Mouse (Mus musculus) brown adipose tissue, adult 24 weeks (tissue): ENCODE measurements around the gene Nrip1. TPM values are rescaled to one million over a fixed set of nuclear protein-coding genes. Genes with fewer than 3 reads are reported as not detected.

Experiments
- H3K27ac ChIP-seq: fragments of 200-500 bp; replicated peaks from 2 replicates; pipeline ENCODE4 v1.5.1; 2012; ENCODE audit warnings: low read depth, mild to moderate bottlenecking, low read length
- H3K4me1 ChIP-seq: fragments of 200-500 bp; 2 replicates; pipeline ENCODE4 v1.6.1; 2012; ENCODE audit warnings: low read length, mixed read lengths; ENCODE audit not compliant: control insufficient read depth, insufficient read depth, insufficient read length
- H3K4me3 ChIP-seq: fragments of 200-500 bp; 2 replicates; pipeline ENCODE4 v1.5.1; 2012; ENCODE audit warnings: low read depth, mild to moderate bottlenecking, low read length, moderate library complexity; ENCODE audit not compliant: insufficient read depth
- polyA plus RNA-seq: library from polyadenylated mRNA; stranded (reverse); fragments of >200 nt; gene quantifications from 2 replicates; pipeline ENCODE4 v1.2.4, GENCODE M21; 2012; ENCODE audit not compliant: missing spikeins, insufficient read depth, insufficient read length

Nrip1 gene
- polyA plus RNA-seq, 1 experiment = 9.4 TPM

GRCm38 (mm10) chr16:76319364-76320117 is 54.1 kb downstream of the Nrip1 start:
- H3K27ac ChIP-seq = no peak overlapping the region
- no peak overlapping the region for H3K4me3 ChIP-seq
- H3K4me1 ChIP-seq = peaks cover 15% of the 10 kb centered on the region; the same call in 1 of the 2 replicates

GRCm38 (mm10) chr16:76318331-76318922 is 55.2 kb downstream of the Nrip1 start:
- Histone ChIP-seq H3K27ac (no peak overlapping the region), H3K4me1 (peaks cover 11% of the 10 kb centered on the region; the same call in 1 of the 2 replicates), H3K4me3 (no peak overlapping the region)

GRCm38 (mm10) chr16:76316940-76317822 is 56.4 kb downstream of the Nrip1 start:
- H3K4me3 ChIP-seq = no peak overlapping the region
- H3K4me1 ChIP-seq = peaks cover 7% of the 10 kb centered on the region; the same call in 1 of the 2 replicates
- H3K27ac ChIP-seq = no peak overlapping the region

GRCm38 (mm10) chr16:76315642-76316041 is 58.0 kb downstream of the Nrip1 start:
- Histone ChIP-seq H3K4me3 (no peak overlapping the region), H3K4me1 (peaks cover 2% of the 10 kb centered on the region; the same call in 1 of the 2 replicates), H3K27ac (no peak overlapping the region)

GRCm38 (mm10) chr16:76314013-76314950 is 59.3 kb downstream of the Nrip1 start:
- no peak overlapping the region for H3K4me3 ChIP-seq
- peaks cover 2% of the 10 kb centered on the region; the same call in 1 of the 2 replicates for H3K4me1 ChIP-seq
- no peak overlapping the region for H3K27ac ChIP-seq

- Histone ChIP-seq H3K4me1 (no peaks in the 10 kb centered on the region), H3K27ac (no peak overlapping the region), H3K4me3 (no peak overlapping the region)
Measured at GRCm38 (mm10) chr16:76312887-76313420, 60.7 kb downstream of the Nrip1 start.

GRCm38 (mm10) chr16:76310791-76311190 is 62.8 kb downstream of the Nrip1 start:
- no peak overlapping the region for H3K27ac ChIP-seq
- no peak overlapping the region for H3K4me3 ChIP-seq
- H3K4me1 ChIP-seq = no peaks in the 10 kb centered on the region

GRCm38 (mm10) chr16:76310286-76310685 is 63.3 kb downstream of the Nrip1 start:
- Histone ChIP-seq H3K4me1 (no peaks in the 10 kb centered on the region), H3K4me3 (no peak overlapping the region), H3K27ac (no peak overlapping the region)

GRCm38 (mm10) chr16:76309280-76309679 is 64.3 kb downstream of the Nrip1 start:
- Histone ChIP-seq H3K4me1 (peaks cover 1% of the 10 kb centered on the region), H3K4me3 (no peak overlapping the region), H3K27ac (no peak overlapping the region)

GRCm38 (mm10) chr16:76307039-76307438 is 66.6 kb downstream of the Nrip1 start:
- no peak overlapping the region for H3K27ac ChIP-seq
- no peak overlapping the region for H3K4me3 ChIP-seq
- H3K4me1 ChIP-seq = peaks cover 4% of the 10 kb centered on the region

- H3K4me3 ChIP-seq = no peak overlapping the region
Measured at GRCm38 (mm10) chr16:76306446-76306845, 67.2 kb downstream of the Nrip1 start.

GRCm38 (mm10) chr16:76303436-76303835 is 70.2 kb downstream of the Nrip1 start:
- H3K27ac ChIP-seq = no peak overlapping the region
- H3K4me1 ChIP-seq = peaks cover 7% of the 10 kb centered on the region
- H3K4me3 ChIP-seq = no peak overlapping the region

More at GRCm38 (mm10) chr16:76306446-76306845, 67.2 kb downstream of the Nrip1 start:
- H3K4me1 ChIP-seq = peaks cover 4% of the 10 kb centered on the region
- no peak overlapping the region for H3K27ac ChIP-seq

GRCm38 (mm10) chr16:76301728-76302050 is 71.9 kb downstream of the Nrip1 start:
- H3K4me1 ChIP-seq = peaks cover 7% of the 10 kb centered on the region
- no peak overlapping the region for H3K4me3 ChIP-seq
- H3K27ac ChIP-seq = no peak overlapping the region

GRCm38 (mm10) chr16:76301037-76301727 is 72.4 kb downstream of the Nrip1 start:
- Histone ChIP-seq H3K4me1 (peaks cover 7% of the 10 kb centered on the region), H3K27ac (peak overlapping the region; percentile 18; the same call in 1 of the 2 replicates), H3K4me3 (no peak overlapping the region)
